Mouse (Mus musculus) embryo, embryonic 11 days (tissue): ENCODE data around the gene Trpm5.

Source experiments
- DNase-seq: peaks from one replicate; pipeline ENCODE4 v3.0.0-alpha.2; 2015

Trpm5 gene

DNA sequence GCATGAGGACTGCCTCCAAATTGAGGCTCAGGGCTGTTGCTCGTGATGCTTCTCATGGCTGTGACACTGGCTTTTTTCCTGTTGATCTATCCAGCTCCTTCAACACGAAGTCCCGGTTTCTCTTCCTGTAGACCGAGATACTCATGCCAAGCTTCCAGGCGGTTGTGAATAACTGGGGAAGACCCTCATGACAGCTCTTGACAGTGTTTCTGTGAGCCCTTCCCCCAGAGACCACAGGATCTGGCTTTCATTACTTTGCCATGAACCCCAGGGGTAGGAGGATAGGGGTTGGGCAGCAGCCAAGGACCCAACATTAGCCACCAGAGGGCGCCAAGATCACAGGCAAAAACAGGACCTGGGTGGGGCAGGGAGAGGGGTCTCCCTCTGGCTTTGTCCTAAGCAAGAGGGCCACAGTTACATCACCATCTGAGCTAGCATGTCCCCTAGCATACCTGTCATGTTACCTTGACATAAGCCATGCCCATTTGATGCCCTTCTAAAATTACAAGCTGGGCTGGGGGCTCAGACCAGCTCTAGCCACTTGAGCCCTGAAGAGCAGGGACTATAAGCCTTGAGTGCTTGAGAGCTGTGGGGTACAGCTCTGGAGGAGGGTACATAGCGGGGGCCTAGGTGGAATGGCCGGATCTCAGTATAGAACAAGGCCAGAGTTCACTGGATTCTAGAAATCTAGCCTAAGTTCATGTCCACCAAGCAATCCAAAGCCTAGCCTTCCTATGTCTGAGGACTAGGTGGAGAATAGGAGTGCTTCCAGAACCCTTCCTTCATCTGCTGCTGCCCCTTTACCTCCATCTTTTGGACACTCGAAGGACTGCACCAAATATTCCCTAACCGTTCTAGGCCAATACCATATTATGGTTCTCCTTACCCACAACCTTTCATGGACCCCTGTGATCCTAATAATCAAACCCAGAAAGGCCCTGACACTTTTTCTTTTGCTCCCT, at the start of gene Trpm5:
Trpm5 (minus strand) TSS at position 51 of the 962 bp plus-strand sequence.
- DNase-seq = peak; percentile 80

DNA sequence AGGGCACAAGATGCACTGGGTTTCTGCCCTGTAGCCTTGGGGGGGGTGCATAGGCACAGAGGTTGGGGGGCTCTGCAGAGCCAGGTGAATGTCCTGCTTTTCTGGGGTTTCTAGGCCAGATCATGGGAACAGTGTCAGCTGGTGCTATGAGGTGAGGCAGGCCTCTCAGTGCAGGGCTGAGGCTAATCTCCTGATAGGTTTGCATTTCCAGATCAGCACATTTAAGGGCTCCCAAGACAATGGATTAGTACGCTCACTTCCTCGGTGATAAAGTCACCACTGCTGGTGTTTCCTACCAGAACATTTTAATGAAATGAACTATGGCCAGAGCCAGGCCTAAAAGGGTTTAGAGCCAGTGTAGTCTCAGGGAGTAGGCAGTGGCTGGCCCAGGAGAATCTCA, 48.2 kb upstream of the Trpm5 start:
- no peak for DNase-seq

DNA sequence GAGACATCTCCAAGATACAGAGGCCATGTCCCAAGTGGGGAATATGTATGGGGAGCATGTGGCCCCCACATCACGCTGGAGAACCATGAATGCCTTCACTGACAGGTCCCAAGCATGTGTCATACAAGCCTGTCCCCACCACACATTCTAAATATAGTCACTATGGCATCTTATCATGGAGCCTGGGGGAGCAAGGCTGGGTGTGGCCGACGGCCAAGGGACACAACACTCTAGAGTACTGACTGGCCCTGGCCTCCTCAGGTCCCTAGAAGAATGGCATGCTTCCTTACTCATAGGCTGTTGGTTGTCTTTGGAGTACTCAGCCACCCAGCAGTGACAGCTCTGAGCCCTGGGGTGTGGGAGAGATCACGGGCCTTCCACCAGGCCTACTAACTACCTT, 45.5 kb upstream of the Trpm5 start:
- DNase-seq = no peak

DNA sequence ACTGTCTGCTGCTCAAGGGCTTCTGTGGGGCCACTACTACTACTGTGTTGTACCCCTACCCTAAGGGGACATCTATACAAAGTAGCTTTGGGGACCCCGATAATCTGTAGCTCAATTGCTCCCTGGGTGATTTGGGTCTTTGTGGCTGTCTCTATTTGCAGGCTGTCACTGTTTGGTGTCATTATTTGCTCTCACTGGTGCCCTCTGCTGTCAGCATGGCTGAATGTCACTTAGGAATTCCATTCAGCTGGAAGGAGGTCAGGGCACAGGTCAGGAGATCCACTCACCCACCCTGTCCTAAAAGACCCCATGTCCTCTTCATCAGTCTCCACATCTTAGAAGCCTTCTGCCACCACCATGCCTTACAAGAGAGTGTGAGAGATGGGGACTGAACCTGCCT, 44.3 kb upstream of the Trpm5 start:
- DNase-seq = peak; percentile 72

DNA sequence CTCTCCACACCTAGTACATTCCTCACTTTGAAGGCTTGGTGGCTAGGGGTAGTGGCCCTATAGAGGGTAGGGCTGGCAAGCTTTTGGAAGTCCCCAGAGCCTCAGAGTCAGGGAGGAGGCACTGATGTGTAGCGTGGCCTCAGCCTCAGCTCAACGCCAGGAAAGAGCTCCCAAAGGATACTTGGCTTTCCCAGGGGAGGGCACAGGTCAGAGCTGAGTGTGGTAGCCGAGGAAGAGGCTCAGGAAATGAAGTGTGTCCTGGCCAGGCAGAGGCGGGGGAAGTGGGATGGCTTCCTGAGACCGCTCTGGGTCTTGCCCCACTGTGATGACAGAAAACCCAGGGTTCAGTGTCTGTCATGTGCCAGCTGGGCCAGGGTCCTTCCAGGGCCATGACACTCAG, 42.1 kb upstream of the Trpm5 start:
- DNase-seq = no peak

DNA sequence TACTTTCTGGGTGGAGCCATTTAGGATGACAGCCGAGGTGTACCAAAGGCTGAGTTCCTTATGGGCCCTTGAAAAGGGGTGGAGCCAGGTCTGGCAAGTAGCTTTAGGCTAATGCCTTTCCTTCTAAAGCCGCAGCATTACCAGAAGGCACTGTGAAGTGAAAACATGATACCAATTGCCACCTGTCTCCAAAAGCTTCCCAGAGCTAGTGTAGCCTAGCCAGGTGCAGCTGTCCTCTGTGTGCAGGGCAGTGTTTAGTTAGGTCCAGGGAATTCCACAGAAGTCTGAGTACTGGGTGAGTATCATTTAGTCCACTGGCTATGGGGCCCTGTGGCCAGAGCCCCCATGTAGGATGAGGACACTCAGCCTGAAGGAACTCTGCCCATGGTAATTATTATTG, 41.7 kb upstream of the Trpm5 start:
- no peak for DNase-seq

DNA sequence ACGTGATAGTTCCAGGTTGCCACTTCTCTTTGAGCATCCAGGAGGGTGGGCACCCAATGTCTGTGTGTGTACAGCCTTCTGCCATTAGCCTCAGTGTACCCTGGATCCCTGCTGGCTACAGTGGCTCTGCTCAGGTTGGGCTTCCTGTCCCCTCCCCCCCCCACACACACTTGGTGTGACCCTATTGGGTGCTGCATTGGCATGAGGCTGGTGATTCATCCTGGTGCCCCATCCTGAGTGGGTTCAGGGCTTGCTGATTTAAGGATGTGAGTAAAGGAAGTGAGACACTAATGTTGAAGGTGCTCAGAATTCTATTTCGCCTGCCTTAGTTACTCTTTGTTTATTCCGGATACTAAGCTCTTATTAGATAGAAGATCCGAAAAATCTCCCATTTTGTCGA, 38.4 kb upstream of the Trpm5 start:
- no peak for DNase-seq

DNA sequence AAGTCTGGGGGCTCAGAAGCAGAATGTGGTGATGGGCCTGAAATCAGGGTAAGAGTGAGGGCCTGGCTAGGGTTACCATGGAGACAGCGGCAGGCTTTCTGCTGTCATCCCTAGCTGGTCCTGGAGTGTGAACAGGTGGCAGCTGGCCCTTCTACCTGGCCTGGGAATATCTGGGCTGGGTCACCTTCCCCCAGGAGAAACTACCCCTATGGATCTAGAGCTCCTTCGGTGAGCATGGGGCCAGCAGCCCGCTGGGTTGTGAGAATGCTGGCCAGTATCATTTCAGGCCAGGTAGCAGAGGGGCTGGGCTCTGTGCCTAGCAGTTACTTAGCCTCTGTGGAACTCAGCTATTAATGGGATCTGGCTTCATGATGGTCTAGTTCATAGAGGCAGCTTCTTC, 30.5 kb upstream of the Trpm5 start:
- no peak for DNase-seq

DNA sequence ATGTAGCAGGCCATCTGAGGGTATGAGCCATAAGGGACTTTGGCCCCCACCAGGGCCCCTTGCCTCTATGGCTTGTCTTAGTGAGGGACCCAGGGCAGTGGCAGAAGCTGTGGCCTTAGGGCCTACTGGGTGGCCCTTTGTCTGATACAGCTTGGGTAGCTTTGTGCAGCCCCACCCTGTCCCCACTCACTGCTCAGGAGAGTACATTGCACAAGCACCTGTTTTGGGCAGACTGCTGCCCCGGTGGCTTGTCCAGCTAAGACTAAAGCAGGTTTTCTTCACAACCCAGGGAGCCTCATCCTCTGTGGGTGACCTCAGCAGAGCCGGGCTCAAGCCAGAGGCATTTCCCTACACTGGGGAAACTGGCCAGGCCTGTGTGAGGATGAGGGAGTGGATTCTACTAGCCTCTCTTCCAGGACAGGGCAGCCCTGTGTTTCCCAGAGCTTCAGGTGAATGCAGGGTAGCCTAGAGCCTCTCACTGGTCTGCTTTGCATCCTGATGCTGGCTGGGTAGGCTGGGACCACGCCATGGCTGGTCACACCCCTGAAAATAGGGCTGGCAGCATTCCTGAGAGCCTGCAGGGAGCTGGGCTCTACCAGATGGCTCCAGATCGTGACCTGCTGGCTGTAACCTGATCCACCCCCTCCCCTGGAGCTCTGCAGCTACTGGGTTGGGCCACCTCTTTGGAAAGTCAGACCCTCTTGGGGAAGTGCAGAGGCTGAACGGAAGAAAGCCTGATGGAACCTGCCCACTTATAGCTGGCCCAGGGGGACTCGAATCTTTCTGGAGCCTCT, 29.6 kb upstream of the Trpm5 start:
- peak; percentile 84 for DNase-seq

DNA sequence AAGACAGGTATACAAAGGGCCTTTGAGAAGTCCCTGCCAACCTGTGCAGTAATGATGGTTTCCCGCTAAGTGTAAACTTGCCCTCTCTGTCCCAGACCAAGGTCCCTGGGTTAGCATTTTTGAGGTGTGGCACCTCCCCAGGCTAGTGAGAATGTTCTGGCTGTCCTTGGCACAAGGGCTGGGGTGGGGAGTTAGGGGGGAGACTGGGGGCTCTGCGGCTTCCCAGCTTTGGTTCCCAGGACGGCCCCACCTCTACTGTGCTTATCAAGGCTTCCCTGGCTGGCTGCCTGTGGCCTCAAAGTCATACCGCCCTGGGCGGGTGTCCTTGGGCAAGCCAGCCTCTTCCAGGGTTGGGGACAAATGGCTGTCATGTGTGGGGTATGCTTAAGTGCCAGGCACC, 27.7 kb upstream of the Trpm5 start:
- no peak for DNase-seq

DNA sequence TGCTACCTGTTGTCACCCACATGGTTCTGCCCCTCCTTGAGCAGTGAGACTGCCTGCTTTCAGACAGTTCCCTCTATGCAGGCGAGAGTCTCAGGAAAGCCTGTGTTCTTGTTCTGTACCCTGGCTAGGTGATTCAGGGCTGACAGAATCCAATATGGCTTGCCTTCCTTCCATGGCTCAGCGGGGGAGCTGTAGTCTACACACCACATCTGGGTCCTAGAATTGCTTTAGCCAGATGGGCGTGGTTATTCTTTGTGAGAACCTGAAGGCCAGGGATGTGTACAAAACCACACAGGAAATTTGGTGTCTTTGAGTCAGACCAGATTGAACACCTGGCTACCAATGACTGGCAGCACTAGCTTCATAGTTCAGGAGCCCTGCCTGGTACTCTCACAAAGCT, 25.4 kb upstream of the Trpm5 start:
- no peak for DNase-seq

DNA sequence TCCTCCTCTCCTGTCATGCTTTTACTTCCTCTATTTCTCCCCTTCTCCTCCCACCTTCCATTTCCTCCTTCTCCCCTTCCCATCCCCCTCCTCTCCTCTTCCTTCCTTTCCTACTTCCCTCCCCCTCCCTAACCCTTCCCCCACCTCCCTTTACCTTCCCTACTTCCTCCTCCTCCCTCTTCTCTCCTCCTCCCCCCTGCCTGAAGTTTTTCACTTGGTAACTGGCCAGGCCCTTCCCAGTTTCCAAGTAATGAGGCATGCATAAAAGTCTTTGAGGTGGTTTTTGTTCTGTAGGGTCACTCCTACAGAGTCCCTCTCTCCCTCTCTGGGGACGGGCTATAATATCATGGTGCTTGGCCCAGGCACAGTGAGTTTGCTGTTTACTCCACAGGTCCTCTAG, 25.0 kb upstream of the Trpm5 start:
- no peak for DNase-seq

DNA sequence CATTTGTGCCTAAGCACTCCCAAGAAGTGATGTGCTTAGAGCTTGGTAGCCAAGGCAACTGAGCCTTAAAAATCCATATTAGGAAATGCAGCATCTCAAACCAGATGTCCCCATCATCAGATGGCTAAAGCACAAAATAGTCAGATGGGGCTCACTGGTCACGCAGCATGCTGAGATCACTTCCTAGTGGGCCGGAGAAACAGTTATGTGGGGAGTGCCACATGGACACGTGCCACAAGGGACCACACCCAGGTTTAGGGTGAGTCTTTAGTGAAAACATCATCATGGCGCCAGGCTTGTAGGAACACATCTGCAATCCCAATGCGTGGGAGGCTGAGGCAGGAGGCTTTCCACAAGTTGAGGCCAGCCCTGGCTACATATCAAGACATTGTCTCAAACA, 22.1 kb upstream of the Trpm5 start:
- DNase-seq = no peak

DNA sequence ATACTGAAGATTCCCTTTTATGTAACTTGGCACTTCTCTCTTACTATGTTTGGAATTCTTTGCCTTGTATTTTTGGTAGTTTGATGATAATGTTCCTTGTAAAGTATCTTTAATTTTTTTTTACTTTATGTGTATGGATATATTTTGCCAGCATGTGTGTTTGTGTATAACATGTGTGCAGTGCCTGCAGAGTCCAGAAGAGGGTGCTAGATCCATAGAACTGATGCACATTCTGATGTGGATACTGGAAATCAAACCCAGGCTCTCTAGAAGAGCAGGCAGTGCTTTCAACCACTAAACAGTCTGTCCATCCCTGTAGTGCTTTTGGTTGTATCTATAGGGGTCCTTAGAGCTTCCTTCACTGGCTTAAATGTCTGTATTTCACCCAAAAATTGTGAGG, 20.3 kb upstream of the Trpm5 start:
- DNase-seq = no peak

DNA sequence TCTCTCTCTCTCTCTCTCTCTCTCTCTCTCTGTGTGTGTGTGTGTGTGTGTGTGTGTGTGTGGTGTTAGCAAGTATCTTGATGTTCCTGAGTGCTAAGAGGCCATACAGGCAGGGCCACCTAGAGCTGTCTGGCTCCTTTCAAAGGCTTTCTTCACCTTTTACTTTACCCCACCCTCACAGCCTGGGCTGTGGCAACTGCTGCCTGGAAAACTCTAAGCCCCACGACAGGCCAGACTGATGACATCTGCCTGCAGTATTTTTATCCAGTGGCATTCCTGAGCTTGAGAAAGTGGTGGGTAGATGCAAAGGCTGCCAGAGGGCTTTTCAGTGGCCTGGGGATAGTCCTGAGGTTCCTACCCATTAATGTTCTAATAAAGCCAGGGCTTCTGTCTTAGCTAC, 18.0 kb upstream of the Trpm5 start:
- no peak for DNase-seq

DNA sequence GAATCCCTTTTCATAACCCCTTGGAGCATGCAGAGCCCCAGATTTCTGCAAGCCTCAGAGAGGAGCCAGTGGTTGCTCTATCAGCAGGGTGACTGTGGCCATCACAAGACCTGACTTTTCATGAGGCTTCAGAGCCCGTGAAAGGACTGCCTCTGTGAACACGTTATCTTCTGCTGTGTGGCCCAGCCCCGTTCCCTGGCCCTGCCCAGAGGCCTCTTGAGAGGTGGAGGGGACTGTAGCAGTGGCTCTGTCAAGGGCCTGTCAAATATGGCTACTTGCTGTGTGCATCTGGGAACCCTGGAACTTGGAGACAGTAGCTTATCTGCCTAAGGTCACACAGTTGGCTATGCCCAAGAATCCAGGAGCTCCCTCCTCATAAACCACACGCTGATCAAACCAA, 17.3 kb upstream of the Trpm5 start:
- DNase-seq = no peak

DNA sequence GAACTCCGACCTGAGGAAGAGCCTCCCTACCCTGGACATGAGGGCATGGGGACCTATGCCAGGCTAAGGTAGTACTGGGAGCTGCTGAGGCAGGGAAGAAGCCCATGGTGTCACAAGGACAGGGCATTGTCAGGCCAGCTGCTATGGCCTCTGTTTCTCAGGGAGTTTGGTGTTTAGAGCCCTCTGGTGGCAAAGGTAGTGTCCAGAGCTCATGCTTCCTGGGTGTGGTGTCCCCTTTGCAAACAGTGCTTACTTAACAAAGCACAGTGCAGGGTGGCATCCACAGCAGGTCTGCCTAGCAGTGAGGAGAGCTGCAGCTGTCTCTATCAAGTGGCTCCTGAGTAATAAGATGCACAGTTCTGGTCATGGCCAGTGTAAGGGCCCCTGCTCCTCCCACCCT, 16.4 kb upstream of the Trpm5 start:
- no peak for DNase-seq

DNA sequence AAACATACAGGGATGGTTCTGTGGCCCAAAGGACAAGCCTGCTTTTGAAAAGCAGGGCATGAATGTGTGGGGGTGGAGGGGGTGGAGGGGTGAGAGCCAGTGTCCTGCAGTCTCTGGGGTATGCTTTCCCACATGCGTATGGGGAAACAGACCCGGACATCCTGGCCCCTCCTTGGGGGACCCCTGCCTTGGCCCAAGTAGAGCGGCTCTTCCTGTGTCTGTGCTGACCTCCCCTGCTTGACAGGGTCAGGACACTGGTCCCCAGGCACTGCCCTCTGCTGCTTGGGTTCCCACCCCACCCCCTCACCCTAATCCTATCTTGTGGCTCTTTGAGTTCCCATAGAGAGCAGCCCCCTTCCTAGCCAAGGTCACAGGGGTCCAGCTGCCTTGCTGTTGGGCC, 15.3 kb upstream of the Trpm5 start:
- no peak for DNase-seq

DNA sequence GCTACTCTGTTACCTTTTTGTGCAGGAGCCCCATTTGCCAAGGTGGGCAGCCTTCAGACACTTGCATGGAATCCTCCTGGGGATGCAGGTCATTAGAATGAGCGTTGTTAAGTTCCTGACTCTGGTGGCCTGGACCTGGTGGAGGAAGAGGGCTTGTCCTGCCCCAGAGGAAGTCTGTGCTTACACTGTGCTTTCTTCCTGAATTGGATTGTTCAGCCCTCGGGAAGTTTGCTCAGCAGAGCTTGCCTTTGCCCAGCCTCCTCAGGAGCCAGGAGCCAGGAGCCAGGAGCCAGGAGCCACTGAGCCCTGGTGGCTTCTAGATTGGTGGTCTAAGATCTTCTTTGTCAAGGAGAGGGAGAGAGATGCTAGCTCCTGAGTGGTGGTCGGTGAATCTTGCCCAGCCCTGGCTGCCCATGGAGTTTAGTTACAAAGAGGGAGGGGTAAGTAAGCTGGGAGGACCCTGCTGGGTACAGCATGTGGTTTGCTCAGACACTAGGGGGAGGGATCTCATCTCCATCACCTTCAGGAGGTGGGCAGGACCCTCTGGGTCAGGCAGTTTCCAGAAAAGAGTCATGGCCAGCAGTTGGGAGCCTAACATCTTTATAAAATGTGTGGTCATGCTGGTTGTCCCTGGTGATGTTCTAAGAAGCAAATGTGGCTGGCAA, 14.7 kb upstream of the Trpm5 start:
- no peak for DNase-seq

DNA sequence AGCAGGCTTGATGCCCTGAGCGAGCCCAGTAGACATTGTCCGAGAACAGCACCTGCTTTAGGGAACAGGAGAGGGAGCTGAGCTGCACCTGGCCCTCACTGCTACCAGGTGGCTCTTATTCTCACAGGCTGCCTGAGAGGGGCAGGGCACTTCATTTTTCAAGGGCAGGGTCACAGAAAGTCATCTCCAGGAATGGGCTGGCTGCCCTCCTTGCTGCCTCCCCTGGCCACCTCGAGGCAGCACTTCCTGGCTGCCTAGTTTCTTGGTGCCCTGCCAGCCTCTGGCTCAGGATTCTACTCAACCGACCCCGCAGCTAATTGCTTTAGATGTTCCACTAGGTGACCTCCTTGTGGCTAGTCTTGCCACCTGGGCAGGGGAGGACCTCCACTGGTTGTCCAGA, 13.8 kb upstream of the Trpm5 start:
- no peak for DNase-seq

DNA sequence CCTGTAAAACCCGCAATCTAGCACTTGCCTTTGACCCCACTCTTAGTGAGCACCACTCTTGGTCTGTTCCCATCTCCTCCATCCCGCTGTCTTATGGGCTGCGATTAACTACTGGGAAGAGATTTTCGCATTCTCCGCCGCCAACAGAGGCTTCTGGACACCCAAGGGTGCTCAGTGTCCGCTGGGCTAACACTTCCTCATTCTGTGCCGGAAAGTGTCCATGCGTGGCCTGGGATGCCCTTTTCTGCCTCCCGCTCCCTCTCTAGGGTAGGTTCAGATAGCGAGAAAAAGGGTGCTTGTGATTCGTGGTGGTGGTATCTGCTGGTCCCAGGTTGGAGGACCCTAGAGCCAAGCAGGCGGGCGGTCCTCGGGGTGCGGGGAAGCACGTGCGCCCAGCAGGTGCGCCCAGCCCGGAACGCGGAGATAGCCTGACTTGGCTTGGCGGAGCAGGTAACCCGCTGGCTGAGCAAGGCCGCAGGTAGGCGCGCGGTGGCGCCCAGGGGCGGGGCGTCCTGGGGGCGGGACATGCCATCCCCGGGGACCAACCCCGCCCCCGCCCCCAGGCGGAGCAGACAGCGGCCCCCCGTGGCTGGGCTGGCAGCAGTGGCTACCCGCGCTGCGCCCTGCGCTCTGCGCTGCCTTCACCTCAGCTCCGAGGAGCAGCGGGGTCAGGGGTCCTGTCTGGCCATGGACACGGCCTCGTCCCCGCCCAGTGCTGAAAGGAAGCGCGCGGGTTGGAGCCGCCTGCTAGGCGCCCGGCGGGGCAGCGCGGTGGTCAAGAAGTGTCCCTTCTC, 12.4 kb upstream of the Trpm5 start:
- peak; percentile 45 for DNase-seq

DNA sequence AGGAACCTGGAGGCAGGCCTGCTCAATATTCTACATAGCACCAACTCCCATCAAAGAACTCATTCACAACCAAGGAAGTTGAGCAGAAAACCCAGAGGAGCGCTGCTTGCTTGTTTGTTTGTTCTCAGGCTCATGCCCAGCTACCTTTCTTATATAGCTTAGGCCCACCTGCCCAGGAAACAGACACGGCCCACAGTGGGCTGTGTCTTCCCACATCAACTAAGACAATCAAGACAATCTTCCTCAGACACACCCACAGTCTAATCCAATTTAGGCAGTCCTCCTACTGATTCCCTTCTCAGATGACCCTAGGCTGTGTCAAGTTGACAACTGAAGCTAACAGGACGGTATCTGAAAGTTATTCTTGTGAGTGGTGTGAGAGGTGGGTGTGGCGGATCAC, 11.6 kb upstream of the Trpm5 start, which contains the start of gene Kcnq1:
Kcnq1 (plus strand) TSS at position 301 of the 400 bp plus-strand sequence.
- DNase-seq = no peak
